Mouse (Mus musculus): ENCODE data around the gene Car14.
A peak's percentile ranks its signal among the peaks of the same experiment; 100 is the strongest.
"Not testable (repeated sequence)": the region's sequence is repeated elsewhere in the genome, so short reads cannot be mapped to it uniquely, and the experiment has no call there.

The Car14 gene

DNA sequence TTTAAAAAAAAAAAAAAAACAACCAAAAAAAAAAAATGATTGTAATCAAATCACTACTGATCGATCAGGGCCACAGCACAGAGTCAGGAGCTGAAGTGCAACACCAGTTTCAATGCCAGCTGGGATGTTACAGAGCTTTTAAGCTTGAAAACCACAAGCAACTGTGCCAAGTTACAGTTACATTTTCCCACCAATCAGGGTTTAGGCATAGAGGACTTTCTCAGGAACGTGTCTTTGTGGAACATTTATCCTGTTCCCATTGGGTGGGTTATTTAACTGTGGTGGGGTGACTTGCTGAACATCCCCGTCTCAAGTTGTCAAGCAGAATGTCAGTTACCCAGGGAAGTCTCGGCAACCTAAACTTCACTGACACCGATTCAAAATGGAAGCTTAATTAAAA lies 20.6 kb upstream of the Car14 start:
- no peak for DNase-seq (ENCODE audit: low read depth, low spot score)

GRCm38 (mm10) chr3:95924185-95924584 lies 19.7 kb upstream of the Car14 start:
- DNase-seq (ENCODE audit: low read depth, low spot score) = no peak

DNA sequence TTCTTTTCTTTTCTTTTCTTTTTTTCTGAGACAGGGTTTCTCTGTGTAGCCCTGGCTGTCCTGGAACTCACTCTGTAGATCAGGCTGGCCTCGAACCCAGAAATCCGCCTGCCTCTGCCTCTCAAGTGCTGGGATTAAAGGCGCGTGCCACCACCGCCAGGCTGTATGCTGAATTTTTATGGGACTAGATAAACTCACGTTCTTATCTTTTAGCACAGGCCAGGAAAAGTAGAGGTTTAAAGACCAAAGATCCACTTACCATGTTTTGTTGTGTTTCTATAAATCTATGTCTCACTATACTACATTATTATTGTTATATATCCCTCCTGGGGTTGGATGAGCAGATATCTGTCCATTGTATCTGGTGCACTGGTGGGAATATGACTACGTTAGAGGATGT lies 18.9 kb upstream of the Car14 start:
- DNase-seq (ENCODE audit: low read depth, low spot score) = not testable (repeated sequence)

GRCm38 (mm10) chr3:95920532-95920931 lies 16.0 kb upstream of the Car14 start:
- DNase-seq (ENCODE audit: low read depth, low spot score) = not testable (repeated sequence)

DNA sequence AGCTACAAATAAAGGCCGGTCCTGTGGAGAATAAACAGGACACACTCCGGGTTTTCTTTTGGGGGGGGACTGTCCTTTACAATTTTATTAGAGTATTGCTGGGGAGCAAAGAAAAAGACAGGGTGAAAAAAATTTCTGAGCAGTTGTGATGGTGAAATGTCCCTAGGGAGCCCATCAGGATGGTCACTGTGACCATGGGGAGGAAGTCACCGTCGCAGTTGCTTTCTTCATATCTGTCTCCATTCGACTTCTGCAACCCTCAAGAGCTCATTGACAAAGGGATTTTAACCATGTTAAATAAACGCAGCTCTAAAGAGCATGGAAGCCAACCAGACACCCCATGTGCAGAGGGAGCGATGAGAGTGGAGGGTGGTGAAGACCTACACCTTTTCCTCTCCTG lies 12.3 kb upstream of the Car14 start:
- no peak for DNase-seq (ENCODE audit: low read depth, low spot score)

DNA sequence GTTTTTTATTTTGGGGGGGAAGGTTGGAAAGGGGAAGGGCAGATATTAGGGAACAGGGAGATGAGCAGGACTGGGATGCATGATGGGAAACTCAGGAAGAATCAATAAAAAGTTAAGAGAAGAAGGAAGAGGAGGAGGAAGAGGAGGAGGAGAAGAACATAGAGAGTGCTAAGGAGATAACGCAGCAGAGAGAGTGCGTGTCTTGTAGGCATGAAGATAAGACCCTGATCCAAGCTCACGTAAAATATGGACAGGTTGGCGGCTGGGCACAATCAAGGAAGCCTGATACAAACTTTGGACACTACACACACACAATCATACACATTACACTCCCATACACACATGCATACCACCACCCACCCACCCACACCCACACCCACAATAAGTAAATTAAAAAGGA lies 10.2 kb upstream of the Car14 start:
- DNase-seq (ENCODE audit: low read depth, low spot score) = no peak

- DNase-seq (ENCODE audit: low read depth, low spot score) = no peak
Measured at GRCm38 (mm10) chr3:95907613-95908012, 3.1 kb upstream of the Car14 start.

DNA sequence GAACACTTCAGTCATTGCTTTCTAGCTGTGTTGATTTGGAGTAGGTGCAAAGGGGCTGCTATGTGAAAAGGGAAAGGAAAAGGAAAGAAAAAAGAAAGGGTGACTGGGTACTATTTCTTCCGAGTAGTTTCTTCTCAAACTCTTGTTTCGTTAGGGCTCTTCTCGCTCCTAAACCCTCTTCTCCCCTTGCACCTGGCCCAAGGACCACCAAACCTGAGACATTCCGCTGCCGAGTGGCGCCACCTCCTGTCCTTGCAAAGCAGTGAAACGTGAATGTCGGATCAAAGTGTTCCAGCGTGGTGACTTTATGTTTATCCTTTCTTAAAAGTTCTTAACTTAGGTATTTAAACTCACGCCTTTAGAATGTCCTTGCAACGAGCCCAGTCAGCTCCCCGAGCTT lies 2.4 kb upstream of the Car14 start:
- peak; percentile 83 for DNase-seq (ENCODE audit: low read depth, low spot score)

DNA sequence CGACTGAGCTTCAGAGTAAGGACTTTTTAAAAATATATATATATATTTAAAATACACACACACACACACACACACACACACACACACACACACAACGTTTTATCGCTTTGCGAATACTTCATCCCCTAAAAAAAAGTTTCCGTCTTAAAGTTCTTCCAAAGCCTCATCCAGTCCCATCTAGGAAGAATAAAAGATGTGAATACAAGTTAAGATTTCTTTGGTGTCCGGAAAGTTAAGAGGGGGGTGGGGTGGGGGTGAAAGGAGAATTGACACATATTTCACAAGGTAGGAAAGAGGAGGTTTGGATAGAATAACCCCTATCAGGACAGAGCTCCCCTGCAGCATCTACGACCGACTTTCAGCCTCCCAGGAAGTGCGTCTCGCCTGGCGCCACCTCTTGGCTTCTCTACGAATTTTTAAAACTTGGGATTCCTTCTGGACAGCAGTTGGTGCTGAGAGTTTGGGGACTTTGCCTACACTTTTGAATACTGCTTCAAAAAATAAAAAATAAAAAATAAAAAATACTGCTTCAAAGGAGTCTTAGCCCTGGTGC lies 1.5 kb upstream of the Car14 start:
- DNase-seq (ENCODE audit: low read depth, low spot score) = peak; percentile 53

- no peak for DNase-seq (ENCODE audit: low read depth, low spot score)
Measured at GRCm38 (mm10) chr3:95905146-95905939, 852 bp upstream of the Car14 start.

GRCm38 (mm10) chr3:95903753-95904502 lies 563 bp downstream of the Car14 start:
- no peak for DNase-seq (ENCODE audit: low read depth, low spot score)

DNA sequence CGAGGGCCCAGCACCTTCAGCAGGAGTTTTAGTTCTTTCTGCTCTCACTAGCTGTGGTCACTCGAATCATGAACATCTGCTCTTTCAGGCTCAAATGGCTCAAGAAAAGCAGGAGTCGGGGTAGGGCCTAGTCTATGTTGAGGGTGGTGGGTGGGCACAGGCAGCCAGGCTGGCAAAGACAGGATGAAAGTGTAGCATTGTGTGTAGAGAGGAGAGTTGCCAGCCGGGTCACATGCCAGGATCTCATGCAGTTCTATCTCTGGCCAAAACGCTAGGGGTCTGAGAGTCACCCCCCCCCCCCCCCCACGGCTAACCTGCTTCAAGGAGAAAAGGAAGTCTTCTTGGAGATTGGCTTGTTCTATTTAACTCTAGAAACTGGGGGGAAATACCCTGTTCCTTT lies 1.8 kb downstream of the Car14 start:
- no peak for DNase-seq (ENCODE audit: low read depth, low spot score)

- DNase-seq (ENCODE audit: low read depth, low spot score) = no peak
Measured at GRCm38 (mm10) chr3:95902373-95902625, 2.2 kb downstream of the Car14 start.

DNA sequence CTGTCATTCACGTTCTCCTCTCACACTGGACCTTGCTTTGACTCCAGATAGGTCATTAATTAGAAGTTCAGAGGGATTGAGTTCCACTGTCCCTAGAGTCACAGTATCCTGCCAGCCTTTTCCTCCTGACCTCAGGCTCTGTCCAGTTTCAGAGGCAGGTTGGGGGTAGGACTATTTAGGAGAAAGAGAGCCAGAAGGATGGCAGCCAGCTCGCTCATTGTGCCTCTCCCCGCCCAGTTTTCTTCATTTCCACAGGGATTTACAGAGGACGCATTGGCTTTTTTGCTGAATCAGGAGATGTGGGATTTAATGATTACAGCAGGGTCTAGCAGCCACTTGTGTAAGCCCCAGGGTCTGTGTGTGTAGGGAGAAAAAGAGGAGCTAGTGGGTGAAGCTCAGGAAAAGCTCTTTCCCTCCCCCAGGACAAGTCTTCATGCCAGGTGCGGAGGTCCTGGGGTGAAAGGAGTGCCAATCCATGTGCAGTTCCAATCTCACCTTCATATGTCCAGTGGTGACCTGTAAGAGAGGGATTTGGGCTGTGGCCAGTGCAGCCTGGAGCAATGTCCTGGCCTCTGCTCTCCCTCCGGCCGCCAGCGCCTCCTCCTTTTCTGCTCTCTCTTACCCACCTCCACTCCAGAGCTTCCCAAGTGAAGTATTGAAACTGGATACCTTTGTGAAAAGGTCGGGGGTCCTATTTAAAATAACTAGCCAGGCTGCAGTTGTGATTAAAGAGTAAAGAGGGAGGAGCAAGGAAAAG lies 2.7 kb downstream of the Car14 start:
- DNase-seq (ENCODE audit: low read depth, low spot score) = no peak

DNA sequence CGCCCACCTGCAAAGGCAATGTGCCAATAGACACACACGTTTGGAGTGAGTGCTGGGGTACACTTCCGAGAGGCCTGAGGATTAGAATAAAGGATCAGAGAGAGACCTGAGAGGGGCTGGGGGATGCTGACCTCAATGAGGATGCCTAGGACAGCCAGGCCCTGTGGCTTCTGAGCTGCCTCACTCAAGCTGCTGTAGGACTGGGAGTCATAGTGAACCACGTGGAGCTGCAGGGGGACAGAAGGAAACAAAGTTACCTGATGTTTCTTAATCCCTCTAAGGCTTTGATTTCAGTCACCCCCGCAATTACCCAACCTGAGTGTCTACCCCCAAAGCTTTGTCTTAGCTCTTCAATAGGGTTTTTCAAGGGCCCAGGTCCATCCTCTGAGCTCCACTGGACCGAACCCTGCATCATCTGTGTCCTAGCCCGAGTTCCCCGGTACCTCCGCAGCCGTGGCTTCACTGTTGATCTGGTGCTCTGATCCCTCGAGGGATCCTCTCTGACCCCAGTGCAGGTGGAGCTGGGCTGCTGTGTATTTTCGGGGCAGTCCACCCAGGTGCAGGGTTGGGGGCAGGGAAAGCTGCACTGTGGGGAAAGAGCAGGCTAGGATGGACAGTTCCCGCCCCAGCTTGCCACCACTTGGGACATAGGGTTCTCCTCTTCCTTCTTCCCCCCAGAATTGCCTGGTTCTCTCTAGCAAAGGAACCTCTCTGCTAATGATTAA lies 4.5 kb downstream of the Car14 start:
- no peak for DNase-seq (ENCODE audit: low read depth, low spot score)

DNA sequence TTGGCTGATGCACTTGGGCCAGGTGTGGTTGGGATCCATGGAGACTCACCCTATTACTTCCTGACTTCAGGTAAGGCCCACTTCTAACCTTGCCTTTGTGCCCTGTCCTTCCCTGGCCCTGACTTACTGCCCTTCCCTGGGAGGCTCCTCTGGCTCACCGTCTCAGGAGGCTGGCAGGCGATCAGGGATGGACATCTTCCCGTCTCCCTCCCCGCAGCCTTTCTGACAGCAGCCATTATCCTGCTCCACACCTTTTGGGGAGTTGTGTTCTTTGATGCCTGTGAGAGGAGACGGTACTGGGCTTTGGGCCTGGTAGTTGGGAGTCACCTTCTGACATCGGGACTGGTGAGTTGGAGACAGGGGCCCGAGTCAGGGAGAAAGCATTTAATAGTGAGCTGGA lies 9.0 kb downstream of the Car14 start:
- not testable (repeated sequence) for DNase-seq (ENCODE audit: low read depth, low spot score)

- peak; percentile 48 for DNase-seq (ENCODE audit: low read depth, low spot score)
Measured at GRCm38 (mm10) chr3:95894317-95895160, 10.0 kb downstream of the Car14 start.

GRCm38 (mm10) chr3:95893606-95894316 lies 10.7 kb downstream of the Car14 start, which contains the start of gene Aph1a:
Gene Aph1a (plus strand): TSS chr3:95893969.
- peak; percentile 98 for DNase-seq (ENCODE audit: low read depth, low spot score)

GRCm38 (mm10) chr3:95893126-95893525 lies 11.4 kb downstream of the Car14 start:
- no peak for DNase-seq (ENCODE audit: low read depth, low spot score)
